Mouse (Mus musculus): Measurements from ENCODE around the gene Kif1bp. TPM values are rescaled to one million over a fixed set of nuclear protein-coding genes. Genes with fewer than 3 reads are reported as not detected.
"Not testable (repeated sequence)": the region's sequence is repeated elsewhere in the genome, so short reads cannot be mapped to it uniquely, and the experiment has no call there.

Kif1bp gene
- total RNA-seq (2021) = 10 to 100 TPM; 43.9 to 44.2 TPM
- long read RNA-seq, experiment 1, transcript Kif1bp-201 (7 exons, 2,472 nt) = major isoform, 44 of 49 reads
- long read RNA-seq, experiment 1, partial matches to known transcripts = 0 of 49 reads
- long read RNA-seq, experiment 1, other reads (novel, unspliced or antisense) = 5 of 49 reads
- long read RNA-seq, experiment 2, transcript Kif1bp-201 (7 exons, 2,472 nt) = major isoform, 26 of 28 reads
- long read RNA-seq, experiment 2, partial matches to known transcripts = 0 of 28 reads
- long read RNA-seq, experiment 2, other reads (novel, unspliced or antisense) = 2 of 28 reads

- DNase-seq = peak; percentile 98 to 99
Observed at GRCm38 (mm10) chr10:62578338-62579100, at the start of gene Kif1bp. Gene Kif1bp, minus strand, starts transcription at chr10:62578457.

GRCm38 (mm10) chr10:62604161-62604560 is 25.9 kb upstream of the Kif1bp start:
- no peak for DNase-seq

- DNase-seq = no peak
Observed at GRCm38 (mm10) chr10:62603233-62604030, 25.2 kb upstream of the Kif1bp start.

- DNase-seq = peak; percentile 92 to 93
Observed at GRCm38 (mm10) chr10:62602177-62603040, 24.2 kb upstream of the Kif1bp start, which contains the start of gene Ddx21. Gene Ddx21, minus strand, starts transcription at chr10:62602281.

GRCm38 (mm10) chr10:62601833-62602176 is 23.5 kb upstream of the Kif1bp start:
- DNase-seq = no peak

- no peak for DNase-seq
Observed at GRCm38 (mm10) chr10:62601053-62601791, 23.0 kb upstream of the Kif1bp start.

GRCm38 (mm10) chr10:62600056-62600455 is 21.8 kb upstream of the Kif1bp start:
- no peak for DNase-seq

GRCm38 (mm10) chr10:62599311-62599710 is 21.1 kb upstream of the Kif1bp start:
- not testable (repeated sequence) for DNase-seq

- DNase-seq = no peak
Observed at GRCm38 (mm10) chr10:62592496-62592895, 14.2 kb upstream of the Kif1bp start.

GRCm38 (mm10) chr10:62590200-62590599 is 11.9 kb upstream of the Kif1bp start:
- peak; percentile 89 to 95 for DNase-seq

- DNase-seq = peak; percentile 27 to 47
Observed at GRCm38 (mm10) chr10:62588616-62589015, 10.4 kb upstream of the Kif1bp start.

GRCm38 (mm10) chr10:62583245-62583644 is 5.0 kb upstream of the Kif1bp start:
- DNase-seq = no peak

- no peak for DNase-seq
Observed at GRCm38 (mm10) chr10:62582701-62583100, 4.4 kb upstream of the Kif1bp start.

- DNase-seq = peak; percentile 11 to 34
Observed at GRCm38 (mm10) chr10:62582263-62582662, 4.0 kb upstream of the Kif1bp start.

GRCm38 (mm10) chr10:62579129-62579528 is 872 bp upstream of the Kif1bp start:
- not testable (repeated sequence) for DNase-seq

- DNase-seq = no peak
Observed at GRCm38 (mm10) chr10:62577673-62578337, 452 bp downstream of the Kif1bp start.

GRCm38 (mm10) chr10:62575001-62575400 is 3.3 kb downstream of the Kif1bp start:
- no peak for DNase-seq

- DNase-seq = no peak
Observed at GRCm38 (mm10) chr10:62570126-62570871, 8.0 kb downstream of the Kif1bp start.

GRCm38 (mm10) chr10:62568861-62569260 is 9.4 kb downstream of the Kif1bp start:
- no peak for DNase-seq

- no peak for DNase-seq
Observed at GRCm38 (mm10) chr10:62557736-62558135, 20.5 kb downstream of the Kif1bp start.

Data from heart, adult 18-20 months (tissue).